Mouse (Mus musculus) stomach, postnatal 0 days (tissue): ENCODE measurements at regions not wholly inside any gene's neighbourhood (a gene's known extent, or its start where the extent isn't known, plus 50 kb on each side); places are given as distances from the start of the nearest gene placed in this dataset.

ENCODE experiments used
- ATAC-seq: fragments of 200-750 bp; cut with Nextera tagmentation; 2 replicates; pipeline ENCODE4 v1.8.0; 2017; ENCODE audit not compliant: low FRiP score, low TSS enrichment
- DNase-seq: peaks from one replicate; pipeline ENCODE4 v3.0.0-alpha.2; 2016; ENCODE audit warnings: low spot score
- H3K27ac ChIP-seq: fragments of 300-500 bp; sonication (generic); replicated peaks from 2 replicates; pipeline ENCODE4 v1.5.1; 2014; ENCODE audit warnings: mild to moderate bottlenecking, control low read depth
- H3K27me3 ChIP-seq: fragments of 300-500 bp; sonication (generic); 2 replicates; pipeline ENCODE4 v1.6.1; 2014; ENCODE audit warnings: low read length; ENCODE audit not compliant: control insufficient read depth, insufficient read depth
- H3K36me3 ChIP-seq: fragments of 300-500 bp; sonication (generic); 2 replicates; pipeline ENCODE4 v1.6.1; 2014; ENCODE audit warnings: low read length, mixed read lengths; ENCODE audit not compliant: control insufficient read depth, insufficient read depth
- H3K4me1 ChIP-seq: fragments of 300-500 bp; sonication (generic); replicated peaks from 2 replicates; pipeline ENCODE4 v1.6.1; 2014; ENCODE audit warnings: antibody characterized with exemption; ENCODE audit not compliant: control insufficient read depth, insufficient read depth
- H3K4me2 ChIP-seq: fragments of 300-500 bp; sonication (generic); replicated peaks from 2 replicates; pipeline ENCODE4 v1.6.1; 2014; ENCODE audit warnings: low read depth, mild to moderate bottlenecking, control low read depth, moderate library complexity
- H3K4me3 ChIP-seq: fragments of 300-500 bp; sonication (generic); 2 replicates; pipeline ENCODE4 v1.5.1; 2014; ENCODE audit warnings: low read depth, low read length, control low read depth
- H3K9ac ChIP-seq: fragments of 300-500 bp; sonication (generic); 2 replicates; pipeline ENCODE4 v1.6.1; 2014; ENCODE audit warnings: mild to moderate bottlenecking, low read length, control low read depth, mixed read lengths
- H3K9me3 ChIP-seq: fragments of 300-500 bp; sonication (generic); 2 replicates; pipeline ENCODE4 v1.6.1; 2016; ENCODE audit warnings: low read length; ENCODE audit not compliant: control insufficient read depth
- CTCF ChIP-seq: IDR thresholded peaks from 2 replicates; pipeline ENCODE4 v1.5.1; 2016; ENCODE audit warnings: antibody characterized with exemption, low read depth, mild to moderate bottlenecking, moderate library complexity
- EP300 ChIP-seq: optimal IDR thresholded peaks from 2 replicates; pipeline ENCODE3; 2016; ENCODE audit warnings: antibody characterized with exemption
- WGBS: fragments of 180-500 bp; shearing (Covaris S2); extraction: QIAGEN DNeasy Blood & Tissue Kit; methylation state at CpG from one replicate; pipeline ENCODE4 v1.1.7; 2014; 5-methylcytosine and 5-hydroxymethylcytosine counted together

DNA sequence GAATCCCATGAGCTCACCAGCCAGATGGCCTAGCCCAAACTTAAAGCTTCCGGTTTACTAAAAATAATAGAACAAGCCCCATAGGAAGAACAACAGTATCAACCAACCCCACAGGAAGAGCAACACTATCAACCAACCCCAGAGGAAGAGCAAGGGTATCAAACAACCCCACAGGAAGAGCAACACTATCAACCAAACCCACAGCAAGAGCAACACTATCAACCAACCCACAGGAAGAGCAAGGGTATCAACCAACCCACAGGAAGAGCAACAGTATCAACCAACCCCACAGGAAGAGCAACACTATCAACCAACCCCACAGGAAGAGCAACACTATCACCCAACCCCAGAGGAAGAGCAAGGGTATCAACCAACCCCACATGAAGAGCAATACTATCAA, 59.0 kb upstream of the 1700016C15Rik start:
- no peaks in the 10 kb centered on the region for H3K9me3 ChIP-seq
- no peak overlapping the region for H3K27ac ChIP-seq
- H3K9ac ChIP-seq: no peak overlapping the region
- H3K4me1 ChIP-seq: no peaks in the 10 kb centered on the region
- 100% methylated on average over 1 of the region's 1 CpGs for WGBS
- ATAC-seq: no peak
- H3K4me3 ChIP-seq: no peak overlapping the region
- H3K36me3 ChIP-seq: no peaks in the 10 kb centered on the region
- TF ChIP-seq CTCF (no peak), EP300 (no peak)
- no peak overlapping the region for H3K4me2 ChIP-seq
- DNase-seq: no peak
- H3K27me3 ChIP-seq: no peaks in the 10 kb centered on the region

DNA sequence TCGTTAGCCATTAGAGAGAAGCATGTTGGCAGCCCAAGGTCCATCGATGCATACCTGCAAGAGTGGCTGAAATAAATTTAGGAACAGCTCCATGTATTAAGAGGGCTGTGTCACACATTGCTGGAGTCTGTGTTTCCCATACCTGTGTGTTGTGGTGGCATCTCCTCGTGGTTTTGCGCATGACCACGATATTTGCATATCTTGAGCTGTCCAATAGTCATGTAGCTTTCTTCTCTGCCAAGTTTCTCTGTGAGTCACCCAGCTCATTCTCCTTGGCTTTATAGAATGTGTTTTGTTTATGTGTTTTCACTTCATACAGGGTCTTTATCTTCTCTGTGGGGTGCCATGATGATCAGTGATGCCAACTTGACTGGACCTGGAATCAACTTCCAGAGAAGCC, 53.0 kb upstream of the 1700016C15Rik start:
- Histone ChIP-seq H3K4me2 (no peak overlapping the region), H3K4me1 (no peaks in the 10 kb centered on the region), H3K36me3 (no peaks in the 10 kb centered on the region), H3K27ac (no peak overlapping the region), H3K4me3 (no peak overlapping the region), H3K27me3 (no peaks in the 10 kb centered on the region), H3K9ac (no peak overlapping the region), H3K9me3 (no peaks in the 10 kb centered on the region)
- no peak for TF ChIP-seq EP300
- TF ChIP-seq CTCF: no peak
- ATAC-seq (no peak), DNase-seq (no peak)
- 87% methylated on average over 5 of the region's 5 CpGs for WGBS

DNA sequence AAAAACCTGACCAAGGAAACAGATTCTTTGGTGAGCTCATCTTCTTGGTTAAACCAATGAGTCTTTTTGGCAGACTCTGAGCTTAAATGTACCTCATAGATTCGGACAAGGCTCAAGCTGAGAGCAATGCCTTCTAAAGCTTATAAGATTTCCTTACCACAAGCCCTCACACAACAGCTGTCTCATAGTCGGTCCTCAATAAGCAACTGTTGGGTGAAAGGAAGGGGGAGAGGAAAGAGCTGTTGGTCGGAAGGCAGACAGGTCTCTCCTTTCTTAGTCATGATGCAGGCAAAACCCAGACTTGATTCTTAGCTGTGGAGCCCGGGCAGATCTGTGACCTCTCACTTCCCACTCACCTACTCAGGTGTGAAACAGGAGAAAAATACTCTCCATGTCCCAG, 50.8 kb upstream of the 1700016C15Rik start:
- Histone ChIP-seq H3K4me1 (no peaks in the 10 kb centered on the region), H3K27me3 (no peaks in the 10 kb centered on the region), H3K27ac (no peak overlapping the region), H3K9ac (no peak overlapping the region), H3K4me2 (no peak overlapping the region), H3K9me3 (no peaks in the 10 kb centered on the region), H3K36me3 (no peaks in the 10 kb centered on the region), H3K4me3 (no peak overlapping the region)
- TF ChIP-seq CTCF (no peak), EP300 (no peak)
- WGBS: 81% methylated on average over 4 of the region's 4 CpGs
- no peak for DNase-seq
- ATAC-seq: no peak
